Mouse (Mus musculus): ENCODE data around the gene Hist2h2be.

The Hist2h2be gene

GRCm38 (mm10) chr3:96262216-96262875 is 41.4 kb downstream of the Hist2h2be start:
- peak; percentile 99 for DNase-seq (ENCODE audit: low read depth, low spot score)

GRCm38 (mm10) chr3:96262979-96263550 is 42.1 kb downstream of the Hist2h2be start, which contains the start of gene Hist2h4:
Gene Hist2h4, minus strand, starts transcription at chr3:96263311.
- peak; percentile 98 for DNase-seq (ENCODE audit: low read depth, low spot score)

GRCm38 (mm10) chr3:96263558-96264403 is 42.9 kb downstream of the Hist2h2be start:
- no peak for DNase-seq (ENCODE audit: low read depth, low spot score)

- no peak for DNase-seq (ENCODE audit: low read depth, low spot score)
Measured at GRCm38 (mm10) chr3:96264404-96264949, 43.6 kb downstream of the Hist2h2be start.

GRCm38 (mm10) chr3:96266132-96266710 is 45.3 kb downstream of the Hist2h2be start:
- DNase-seq (ENCODE audit: low read depth, low spot score) = no peak

GRCm38 (mm10) chr3:96267541-96267940 is 46.6 kb downstream of the Hist2h2be start:
- DNase-seq (ENCODE audit: low read depth, low spot score) = no peak

- peak; percentile 98 for DNase-seq (ENCODE audit: low read depth, low spot score)
Measured at GRCm38 (mm10) chr3:96268051-96268775, 47.3 kb downstream of the Hist2h2be start, which contains the start of gene Hist2h3b. Gene Hist2h3b, plus strand, starts transcription at chr3:96268654.

- DNase-seq (ENCODE audit: low read depth, low spot score) = peak; percentile 60
Measured at GRCm38 (mm10) chr3:96268776-96269378, 48.0 kb downstream of the Hist2h2be start.

- peak; percentile 100 for DNase-seq (ENCODE audit: low read depth, low spot score)
Measured at GRCm38 (mm10) chr3:96269511-96270474, 48.9 kb downstream of the Hist2h2be start, which contains the start of gene Hist2h2bb. Gene Hist2h2bb, plus strand, starts transcription at chr3:96269752.

All from brain, adult 2 months (tissue).